Mouse (Mus musculus): Measurements from ENCODE around the gene Pik3cb. TPM values are rescaled to one million over a fixed set of nuclear protein-coding genes. Genes with fewer than 3 reads are reported as not detected.

Gene Pik3cb
- polyA plus RNA-seq, 1 experiment from 2014 or later: 1.3 TPM

- Histone ChIP-seq H3K27ac (replicated peaks; ENCODE audit: low read depth, low read length) (no peak overlapping the region), H3K4me2 (ENCODE audit: low read depth, low read length) (peak overlapping the region; percentile 80; the same call in 1 of the 2 replicates), H3K36me3 (ENCODE audit: control insufficient read depth, insufficient read depth, low read length) (no peaks in the 10 kb centered on the region), H3K4me3 (ENCODE audit: low read depth, low read length) (no peak overlapping the region), H3K9ac (ENCODE audit: low read depth, low read length) (no peak overlapping the region), H3K27me3 (replicated peaks; ENCODE audit: control insufficient read depth, insufficient read depth, low read length) (no peaks in the 10 kb centered on the region; the same call in 1 of the 2 replicates), H3K4me1 (ENCODE audit: control insufficient read depth, insufficient read depth, low read length) (0 out of 2 replicates have a peak, but pooled peaks cover 3% of the 10 kb centered on the region), H3K9me3 (ENCODE audit: control insufficient read depth, low read length) (no peaks in the 10 kb centered on the region)
- WGBS: 48% methylated on average over 3 of the region's 3 CpGs
- ATAC-seq (ENCODE audit: low read depth): no peak
- no peak for DNase-seq (ENCODE audit: low spot score)
These were observed 750 bp upstream of the Pik3cb start for GRCm38 (mm10) chr9:99141171-99141570.

DNA sequence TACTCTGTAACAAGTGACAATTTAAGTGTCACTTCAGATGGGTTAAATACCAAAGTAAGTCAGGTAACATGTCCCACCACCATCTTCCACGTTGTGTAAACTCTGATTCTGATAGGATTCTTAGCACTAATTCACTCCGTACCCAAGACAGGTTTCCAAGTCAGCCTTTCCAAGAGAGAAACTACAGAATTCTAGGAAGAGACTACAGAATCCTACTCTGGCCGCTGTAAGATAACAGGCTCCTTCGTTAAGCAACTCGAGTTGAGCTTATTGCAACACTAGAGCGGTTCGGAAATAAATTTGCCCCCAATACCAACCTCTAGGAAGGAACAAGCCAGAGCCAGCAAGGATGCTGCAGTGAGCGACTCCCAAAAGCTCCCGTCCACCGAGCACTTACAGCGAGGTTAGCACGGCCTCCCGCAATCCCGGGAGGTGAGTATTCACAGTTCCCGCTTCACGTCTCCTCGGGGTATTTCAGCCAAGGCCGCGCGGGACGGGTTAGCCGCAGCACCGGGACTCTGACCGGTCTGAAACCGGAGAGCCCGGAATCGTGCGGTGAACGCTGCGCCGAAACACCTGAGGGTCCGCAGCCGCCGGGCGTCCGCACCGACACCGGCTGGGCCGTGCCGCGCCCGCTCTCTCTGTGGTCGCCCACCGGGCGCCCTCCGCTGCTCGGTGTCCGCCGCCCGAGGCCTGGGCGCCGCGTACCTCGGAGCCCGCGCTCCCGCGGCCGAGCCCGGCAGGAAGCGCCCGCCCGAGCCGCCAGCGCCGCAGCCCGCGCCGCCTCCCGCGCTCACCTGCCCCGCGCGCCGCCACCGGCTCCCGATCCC is 1.0 kb downstream of the Pik3cb start:
- WGBS: 2% methylated on average over 25 of the region's 77 CpGs
- peak overlapping the region; percentile 78 for H3K27ac ChIP-seq (replicated peaks; ENCODE audit: low read depth, low read length)
- ATAC-seq (ENCODE audit: low read depth): peak; percentile 75
- H3K4me2 ChIP-seq (ENCODE audit: low read depth, low read length): peak overlapping the region; percentile 80
- H3K27me3 ChIP-seq (replicated peaks; ENCODE audit: control insufficient read depth, insufficient read depth, low read length): no peaks in the 10 kb centered on the region; the same call in 1 of the 2 replicates
- 0 out of 2 replicates have a peak, but pooled peaks cover 3% of the 10 kb centered on the region for H3K4me1 ChIP-seq (ENCODE audit: control insufficient read depth, insufficient read depth, low read length)
- no peaks in the 10 kb centered on the region for H3K36me3 ChIP-seq (ENCODE audit: control insufficient read depth, insufficient read depth, low read length)
- no peaks in the 10 kb centered on the region for H3K9me3 ChIP-seq (ENCODE audit: control insufficient read depth, low read length)
- peak overlapping the region; percentile 81 for H3K4me3 ChIP-seq (ENCODE audit: low read depth, low read length)
- DNase-seq (ENCODE audit: low spot score): peak; percentile 24
- peak overlapping the region; percentile 74 for H3K9ac ChIP-seq (ENCODE audit: low read depth, low read length)

GRCm38 (mm10) chr9:99137301-99137700 is 3.1 kb downstream of the Pik3cb start:
- ATAC-seq (ENCODE audit: low read depth) (no peak), DNase-seq (ENCODE audit: low spot score) (no peak)
- Histone ChIP-seq H3K9me3 (ENCODE audit: control insufficient read depth, low read length) (no peaks in the 10 kb centered on the region), H3K27me3 (replicated peaks; ENCODE audit: control insufficient read depth, insufficient read depth, low read length) (no peaks in the 10 kb centered on the region; the same call in 1 of the 2 replicates), H3K9ac (ENCODE audit: low read depth, low read length) (no peak overlapping the region), H3K4me3 (ENCODE audit: low read depth, low read length) (no peak overlapping the region), H3K4me1 (ENCODE audit: control insufficient read depth, insufficient read depth, low read length) (0 out of 2 replicates have a peak, but pooled peaks cover 3% of the 10 kb centered on the region), H3K27ac (replicated peaks; ENCODE audit: low read depth, low read length) (no peak overlapping the region), H3K4me2 (ENCODE audit: low read depth, low read length) (no peak overlapping the region), H3K36me3 (ENCODE audit: control insufficient read depth, insufficient read depth, low read length) (no peaks in the 10 kb centered on the region)
- 86% methylated on average over 5 of the region's 5 CpGs for WGBS

- WGBS: 32% methylated on average over 3 of the region's 3 CpGs
- DNase-seq (ENCODE audit: low spot score): no peak
- H3K36me3 ChIP-seq (ENCODE audit: control insufficient read depth, insufficient read depth, low read length): no peaks in the 10 kb centered on the region
These were observed 8.4 kb downstream of the Pik3cb start for GRCm38 (mm10) chr9:99131951-99132470.

DNA sequence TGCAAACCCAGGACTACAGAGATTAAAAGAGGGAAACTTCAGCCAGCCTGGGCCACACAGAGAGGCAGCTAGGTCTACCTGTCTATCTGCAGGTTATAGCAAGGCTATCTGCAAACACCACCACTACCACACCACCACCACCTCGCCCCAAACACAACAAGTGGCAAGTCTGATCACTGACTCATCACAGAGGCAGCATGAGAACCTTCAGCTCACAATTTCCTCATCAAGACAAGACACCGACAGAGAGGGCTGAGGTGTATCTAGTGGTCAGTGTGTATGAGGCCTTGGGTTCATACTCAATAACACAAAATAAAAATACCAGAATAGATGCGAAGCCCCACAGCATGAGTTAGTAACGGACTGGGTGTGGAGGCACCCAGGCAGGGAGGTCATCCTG is 9.3 kb downstream of the Pik3cb start:
- Histone ChIP-seq H3K27ac (replicated peaks; ENCODE audit: low read depth, low read length) (no peak overlapping the region), H3K27me3 (replicated peaks; ENCODE audit: control insufficient read depth, insufficient read depth, low read length) (no peaks in the 10 kb centered on the region), H3K4me2 (ENCODE audit: low read depth, low read length) (no peak overlapping the region), H3K4me1 (ENCODE audit: control insufficient read depth, insufficient read depth, low read length) (no peaks in the 10 kb centered on the region), H3K4me3 (ENCODE audit: low read depth, low read length) (no peak overlapping the region), H3K9ac (ENCODE audit: low read depth, low read length) (no peak overlapping the region), H3K9me3 (ENCODE audit: control insufficient read depth, low read length) (no peaks in the 10 kb centered on the region), H3K36me3 (ENCODE audit: control insufficient read depth, insufficient read depth, low read length) (no peaks in the 10 kb centered on the region)
- no peak for DNase-seq (ENCODE audit: low spot score)
- no peak for ATAC-seq (ENCODE audit: low read depth)
- WGBS: 86% methylated on average over 4 of the region's 4 CpGs

More at GRCm38 (mm10) chr9:99131951-99132470, 8.4 kb downstream of the Pik3cb start:
- Histone ChIP-seq H3K27ac (replicated peaks; ENCODE audit: low read depth, low read length) (no peak overlapping the region), H3K4me1 (ENCODE audit: control insufficient read depth, insufficient read depth, low read length) (no peaks in the 10 kb centered on the region), H3K4me3 (ENCODE audit: low read depth, low read length) (no peak overlapping the region), H3K9ac (ENCODE audit: low read depth, low read length) (peak overlapping the region; percentile 34; the same call in 1 of the 2 replicates), H3K9me3 (ENCODE audit: control insufficient read depth, low read length) (no peaks in the 10 kb centered on the region), H3K27me3 (replicated peaks; ENCODE audit: control insufficient read depth, insufficient read depth, low read length) (no peaks in the 10 kb centered on the region), H3K4me2 (ENCODE audit: low read depth, low read length) (no peak overlapping the region)
- ATAC-seq (ENCODE audit: low read depth): no peak

- peak; percentile 32 for DNase-seq (ENCODE audit: low spot score)
- H3K4me1 ChIP-seq (ENCODE audit: control insufficient read depth, insufficient read depth, low read length): no peaks in the 10 kb centered on the region
- no peaks in the 10 kb centered on the region for H3K36me3 ChIP-seq (ENCODE audit: control insufficient read depth, insufficient read depth, low read length)
- no peaks in the 10 kb centered on the region for H3K9me3 ChIP-seq (ENCODE audit: control insufficient read depth, low read length)
- H3K27ac ChIP-seq (replicated peaks; ENCODE audit: low read depth, low read length): no peak overlapping the region; the same call in 1 of the 2 replicates
- H3K9ac ChIP-seq (ENCODE audit: low read depth, low read length): no peak overlapping the region
- 41% methylated on average over 7 of the region's 7 CpGs for WGBS
- no peak overlapping the region for H3K4me2 ChIP-seq (ENCODE audit: low read depth, low read length)
- no peaks in the 10 kb centered on the region for H3K27me3 ChIP-seq (replicated peaks; ENCODE audit: control insufficient read depth, insufficient read depth, low read length)
- no peak overlapping the region for H3K4me3 ChIP-seq (ENCODE audit: low read depth, low read length)
- peak; percentile 65; the same call in 1 of the 2 replicates for ATAC-seq (ENCODE audit: low read depth)
These were observed 12.8 kb downstream of the Pik3cb start for GRCm38 (mm10) chr9:99127578-99127977.

- no peak for ATAC-seq (ENCODE audit: low read depth)
- Histone ChIP-seq H3K4me3 (ENCODE audit: low read depth, low read length) (no peak overlapping the region), H3K27ac (replicated peaks; ENCODE audit: low read depth, low read length) (no peak overlapping the region), H3K27me3 (replicated peaks; ENCODE audit: control insufficient read depth, insufficient read depth, low read length) (no peaks in the 10 kb centered on the region), H3K9me3 (ENCODE audit: control insufficient read depth, low read length) (no peaks in the 10 kb centered on the region), H3K36me3 (ENCODE audit: control insufficient read depth, insufficient read depth, low read length) (no peaks in the 10 kb centered on the region), H3K4me1 (ENCODE audit: control insufficient read depth, insufficient read depth, low read length) (no peaks in the 10 kb centered on the region), H3K4me2 (ENCODE audit: low read depth, low read length) (no peak overlapping the region), H3K9ac (ENCODE audit: low read depth, low read length) (no peak overlapping the region)
- WGBS: 84% methylated on average over 4 of the region's 4 CpGs
- no peak for DNase-seq (ENCODE audit: low spot score)
These were observed 17.7 kb downstream of the Pik3cb start for GRCm38 (mm10) chr9:99122749-99123148.

GRCm38 (mm10) chr9:99112409-99112808 is 28.0 kb downstream of the Pik3cb start:
- Histone ChIP-seq H3K27ac (replicated peaks; ENCODE audit: low read depth, low read length) (no peak overlapping the region), H3K4me3 (ENCODE audit: low read depth, low read length) (no peak overlapping the region), H3K9me3 (ENCODE audit: control insufficient read depth, low read length) (no peaks in the 10 kb centered on the region), H3K4me2 (ENCODE audit: low read depth, low read length) (no peak overlapping the region; the same call in 1 of the 2 replicates), H3K36me3 (ENCODE audit: control insufficient read depth, insufficient read depth, low read length) (no peaks in the 10 kb centered on the region), H3K9ac (ENCODE audit: low read depth, low read length) (no peak overlapping the region), H3K27me3 (replicated peaks; ENCODE audit: control insufficient read depth, insufficient read depth, low read length) (no peaks in the 10 kb centered on the region), H3K4me1 (ENCODE audit: control insufficient read depth, insufficient read depth, low read length) (0 out of 2 replicates have a peak, but pooled peaks cover 2% of the 10 kb centered on the region)
- WGBS: 46% methylated on average over 12 of the region's 12 CpGs
- peak; percentile 77 for DNase-seq (ENCODE audit: low spot score)
- peak; percentile 55; the same call in 1 of the 2 replicates for ATAC-seq (ENCODE audit: low read depth)

Data from embryonic facial prominence, embryonic 14.5 days (tissue).